Mouse (Mus musculus) embryonic facial prominence, embryonic 13.5 days (tissue): Measurements from ENCODE around the gene Thoc3. TPM values are rescaled to one million over a fixed set of nuclear protein-coding genes. Genes with fewer than 3 reads are reported as not detected.

Experiments
- ATAC-seq: fragments of 200-750 bp; cut with Nextera tagmentation; 2 replicates; pipeline ENCODE4 v1.8.0; 2017; ENCODE audit warnings: low read depth; ENCODE audit not compliant: insufficient number of reproducible peaks, insufficient read depth, low FRiP score, low TSS enrichment
- H3K27ac ChIP-seq: fragments of 300-500 bp; sonication (generic); 2 replicates; pipeline ENCODE4 v1.5.1; 2015; ENCODE audit warnings: moderate library complexity, mild to moderate bottlenecking, inconsistent platforms
- H3K27me3 ChIP-seq: fragments of 300-500 bp; sonication (generic); 2 replicates; pipeline ENCODE4 v1.6.1; 2015; ENCODE audit warnings: mild to moderate bottlenecking, inconsistent platforms
- H3K36me3 ChIP-seq: fragments of 300-500 bp; sonication (generic); 2 replicates; pipeline ENCODE4 v1.6.1; 2015; ENCODE audit warnings: mild to moderate bottlenecking, inconsistent platforms
- H3K4me1 ChIP-seq: fragments of 300-500 bp; sonication (generic); 2 replicates; pipeline ENCODE4 v1.6.1; 2015; ENCODE audit warnings: inconsistent platforms
- H3K4me2 ChIP-seq: fragments of 300-500 bp; sonication (generic); 2 replicates; pipeline ENCODE4 v1.6.1; 2015; ENCODE audit warnings: moderate library complexity, mild to moderate bottlenecking, inconsistent platforms
- H3K4me3 ChIP-seq: fragments of 300-500 bp; sonication (generic); 2 replicates; pipeline ENCODE4 v1.5.1; 2015; ENCODE audit warnings: mild to moderate bottlenecking, inconsistent platforms
- H3K9ac ChIP-seq: fragments of 300-500 bp; sonication (generic); 2 replicates; pipeline ENCODE4 v1.6.1; 2015; ENCODE audit warnings: mild to moderate bottlenecking, inconsistent platforms
- H3K9me3 ChIP-seq: fragments of 300-500 bp; sonication (generic); 2 replicates; pipeline ENCODE4 v1.6.1; 2016; ENCODE audit warnings: inconsistent platforms
- WGBS: fragments of 180-500 bp; shearing (Covaris S2); methylation state at CpG from one replicate; pipeline ENCODE4 v1.1.7; 2015; ENCODE audit warnings: mixed read lengths; 5-methylcytosine and 5-hydroxymethylcytosine counted together
- polyA plus RNA-seq: library from polyadenylated mRNA; unstranded; fragments of >200 nt; fragmentation: Nextera tagmentation; extraction: Ambion mirVana; gene quantifications from 2 replicates; pipeline ENCODE4 v1.2.1, GENCODE M21; 2015

Gene Thoc3
- polyA plus RNA-seq, 1 experiment from 2014 or later, result 132 TPM

- H3K36me3 ChIP-seq, result no peaks in the 10 kb centered on the region
- no peak for ATAC-seq
- no peak overlapping the region for H3K4me2 ChIP-seq
- H3K27ac ChIP-seq, result no peak overlapping the region
- no peak overlapping the region for H3K4me3 ChIP-seq
- 10% methylated on average over 7 of the region's 7 CpGs for WGBS
- H3K4me1 ChIP-seq, result peaks cover 10% of the 10 kb centered on the region
- no peaks in the 10 kb centered on the region for H3K27me3 ChIP-seq
- H3K9me3 ChIP-seq, result no peaks in the 10 kb centered on the region
- H3K9ac ChIP-seq, result no peak overlapping the region
Measured at GRCm38 (mm10) chr13:54412236-54412635, 56.4 kb downstream of the Thoc3 start.

- Histone ChIP-seq H3K4me2 (no peak overlapping the region), H3K4me1 (peaks cover 10% of the 10 kb centered on the region), H3K36me3 (no peaks in the 10 kb centered on the region), H3K27ac (no peak overlapping the region), H3K9ac (no peak overlapping the region), H3K27me3 (no peaks in the 10 kb centered on the region), H3K9me3 (no peaks in the 10 kb centered on the region), H3K4me3 (no peak overlapping the region)
- WGBS, result 74% methylated on average over 3 of the region's 3 CpGs
- no peak for ATAC-seq
Measured at GRCm38 (mm10) chr13:54411656-54412055, 57.0 kb downstream of the Thoc3 start.

Other genes starting within 250 kb of the Thoc3 start
- gene Cplx2, start 97.5 kb downstream of the Thoc3 start, polyA plus RNA-seq, result 7.3 and 7.4 TPM in 2 replicates
- 16.3 and 17.2 TPM in 2 replicates for gene Simc1, start 34.9 kb upstream of the Thoc3 start, polyA plus RNA-seq
- gene 4833439L19Rik, start 96.6 kb upstream of the Thoc3 start, polyA plus RNA-seq, result 150 and 153 TPM in 2 replicates
- gene Arl10, start 106.2 kb upstream of the Thoc3 start, polyA plus RNA-seq, result 31.0 and 33.8 TPM in 2 replicates
- gene Nop16, start 121.2 kb upstream of the Thoc3 start, polyA plus RNA-seq, result 97.5 and 113 TPM in 2 replicates
- gene Higd2a, start 121.4 kb upstream of the Thoc3 start, polyA plus RNA-seq, result 168 and 183 TPM in 2 replicates
- gene Cltb, start 142.5 kb upstream of the Thoc3 start, polyA plus RNA-seq, result 38.0 and 39.1 TPM in 2 replicates
- gene Faf2, start 152.9 kb upstream of the Thoc3 start, polyA plus RNA-seq, result 82.8 and 92.9 TPM in 2 replicates
- 58.3 and 62.8 TPM in 2 replicates for gene Rnf44, start 225.1 kb upstream of the Thoc3 start, polyA plus RNA-seq
- gene Cdhr2, start 232.6 kb upstream of the Thoc3 start, polyA plus RNA-seq, result 1.4 TPM in 1 of 2 replicates, not detected in the other